ENCODE assay signal across 8 mouse cellular contexts in the genomic region with DNA sequence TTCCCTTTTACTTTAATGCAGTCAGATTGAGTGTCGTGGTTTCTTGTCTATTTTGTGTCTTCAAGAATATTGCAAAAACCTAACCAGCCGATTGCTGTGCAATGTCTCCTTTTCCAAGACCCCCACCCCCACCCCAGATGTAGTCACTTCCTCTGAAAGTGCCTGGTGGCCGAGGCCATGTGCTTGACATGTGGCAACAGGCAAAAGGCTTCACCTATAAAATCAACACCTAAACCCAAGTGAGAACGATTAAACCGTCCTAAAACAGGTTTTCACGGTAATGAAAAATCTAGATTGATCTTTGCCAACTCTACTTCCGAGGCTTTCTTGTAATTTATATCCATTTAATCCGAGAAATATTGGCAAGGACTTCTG. TPM values are rescaled to one million over a fixed set of nuclear protein-coding genes. Genes with fewer than 3 reads are reported as not detected.
DNase-seq lines count a peak whose midpoint lies in the region; ATAC-seq lines count a peak whose summit lies in the region.

No protein-coding gene starts in this region.

- H3K4me1 ChIP-seq in embryonic facial prominence, embryonic 13.5 days: peaks cover 21% of the 10 kb centered on the region
- H3K4me1 ChIP-seq in limb, embryonic 12.5 days (replicated peaks): peaks cover 35% of the 10 kb centered on the region
- peaks cover 22% of the 10 kb centered on the region; the same call in 1 of the 2 replicates for H3K4me1 ChIP-seq in neural tube, embryonic 12.5 days

- H3K9ac ChIP-seq in embryonic facial prominence, embryonic 13.5 days: peak overlapping the region; percentile 100
- peak overlapping the region; percentile 100 for H3K9ac ChIP-seq in limb, embryonic 12.5 days (replicated peaks)
- H3K9ac ChIP-seq in neural tube, embryonic 12.5 days: peak overlapping the region; percentile 99

- intact Hi-C loops in left cerebral cortex, postnatal 14 days (cut with DNase I): loop anchor here (10.0 kb wide), 1 partner anchor 145 kb away; no protein-coding TSS in a partner anchor

- peaks cover 20% of the 10 kb centered on the region for H3K36me3 ChIP-seq in embryonic facial prominence, embryonic 13.5 days
- peaks cover 22% of the 10 kb centered on the region for H3K36me3 ChIP-seq in limb, embryonic 12.5 days
- H3K36me3 ChIP-seq in neural tube, embryonic 12.5 days: peaks cover 8% of the 10 kb centered on the region

- ATAC-seq in CD4-positive, CD25-positive, alpha-beta regulatory T cell, adult 4 months: no peak
- ATAC-seq in embryonic facial prominence, embryonic 13.5 days (ENCODE audit: insufficient number of reproducible peaks, insufficient read depth, low FRiP score, low TSS enrichment, low read depth): no peak
- ATAC-seq in limb, embryonic 12.5 days (ENCODE audit: insufficient number of reproducible peaks, insufficient read depth, low FRiP score, low TSS enrichment, low read depth): no peak
- ATAC-seq in neural tube, embryonic 12.5 days (ENCODE audit: low FRiP score, low read depth): no peak

- DNase-seq in CD4-positive, CD25-positive, alpha-beta regulatory T cell, adult 2 months (ENCODE audit: low read depth, low spot score): peak; percentile 59
- DNase-seq in 416B (ENCODE audit: low read depth): peak; percentile 91
- no peak for DNase-seq in adrenal gland, adult 2 months
- no peak for DNase-seq in left cerebral cortex, postnatal 14 days (ENCODE audit: low spot score in 2 of 2)

- under 1% methylated on average over 8 of the region's 8 CpGs for whole genome bisulfite sequencing in embryonic facial prominence, embryonic 13.5 days
- WGBS in limb, embryonic 12.5 days: under 1% methylated on average over 8 of the region's 8 CpGs
- WGBS in neural tube, embryonic 12.5 days: under 1% methylated on average over 8 of the region's 8 CpGs

- peak overlapping the region; percentile 73 for H3K4me2 ChIP-seq in embryonic facial prominence, embryonic 13.5 days
- peak overlapping the region; percentile 74 for H3K4me2 ChIP-seq in limb, embryonic 12.5 days
- peak overlapping the region; percentile 84 for H3K4me2 ChIP-seq in neural tube, embryonic 12.5 days (replicated peaks)

- H3K9me3 ChIP-seq in embryonic facial prominence, embryonic 13.5 days: no peaks in the 10 kb centered on the region
- no peaks in the 10 kb centered on the region for H3K9me3 ChIP-seq in limb, embryonic 12.5 days
- no peaks in the 10 kb centered on the region for H3K9me3 ChIP-seq in neural tube, embryonic 12.5 days

- H3K27me3 ChIP-seq in embryonic facial prominence, embryonic 13.5 days: no peaks in the 10 kb centered on the region
- H3K27me3 ChIP-seq in limb, embryonic 12.5 days: no peaks in the 10 kb centered on the region
- H3K27me3 ChIP-seq in neural tube, embryonic 12.5 days (replicated peaks): no peaks in the 10 kb centered on the region

- H3K27ac ChIP-seq in embryonic facial prominence, embryonic 13.5 days: peak overlapping the region; percentile 97
- peak overlapping the region; percentile 96; the same call in 1 of the 2 replicates for H3K27ac ChIP-seq in limb, embryonic 12.5 days
- H3K27ac ChIP-seq in neural tube, embryonic 12.5 days: no peak overlapping the region

- peak overlapping the region; percentile 98 for H3K4me3 ChIP-seq in embryonic facial prominence, embryonic 13.5 days
- H3K4me3 ChIP-seq in limb, embryonic 12.5 days (replicated peaks): peak overlapping the region; percentile 100
- H3K4me3 ChIP-seq in neural tube, embryonic 12.5 days: peak overlapping the region; percentile 100

RNA-seq across cellular contexts. Expression of a gene that starts 1.1 kb away (rescaled TPM):
- polyA plus RNA-seq in CD4-positive, CD25-positive, alpha-beta regulatory T cell, adult 4 months (2017; shearing (Covaris generic)): 1,000 to 10,000 TPM in 1 of 2 experiments, 100 to 1,000 TPM in 1; 984 to 1,123 TPM
- polyA plus RNA-seq in embryonic facial prominence, embryonic 13.5 days (2015; fragmentation: Nextera tagmentation; extraction: Ambion mirVana): 1,121 and 1,158 TPM in 2 replicates
- 1,117 and 1,149 TPM in 2 replicates for polyA plus RNA-seq in limb, embryonic 12.5 days (2016; fragmentation: Nextera tagmentation; extraction: Ambion mirVana)
- 795 and 826 TPM in 2 replicates for polyA plus RNA-seq in neural tube, embryonic 12.5 days (2016; fragmentation: Nextera tagmentation; extraction: Ambion mirVana)
- total RNA-seq in adrenal gland, adult 2 months (2021): 100 to 1,000 TPM; 333 to 380 TPM
- polyA plus RNA-seq in adrenal gland, adult 2 months (2012; rRNA removed): 73.9 and 76.1 TPM in 2 replicates
- 100 to 1,000 TPM; 238 to 247 TPM for total RNA-seq in left cerebral cortex, postnatal 14 days (2021)

RNA-seq across cellular contexts. Expression of a gene that starts 11.2 kb away (rescaled TPM):
- 10 to 100 TPM; 86.8 to 89.1 TPM for polyA plus RNA-seq in CD4-positive, CD25-positive, alpha-beta regulatory T cell, adult 4 months (2017; shearing (Covaris generic))
- 51.5 and 58.6 TPM in 2 replicates for polyA plus RNA-seq in embryonic facial prominence, embryonic 13.5 days (2015; fragmentation: Nextera tagmentation; extraction: Ambion mirVana)
- 62.2 and 67.4 TPM in 2 replicates for polyA plus RNA-seq in limb, embryonic 12.5 days (2016; fragmentation: Nextera tagmentation; extraction: Ambion mirVana)
- polyA plus RNA-seq in neural tube, embryonic 12.5 days (2016; fragmentation: Nextera tagmentation; extraction: Ambion mirVana): 43.9 and 44.5 TPM in 2 replicates
- total RNA-seq in adrenal gland, adult 2 months (2021): 10 to 100 TPM; 44.4 to 55.6 TPM
- 3.1 and 3.8 TPM in 2 replicates for polyA plus RNA-seq in adrenal gland, adult 2 months (2012; rRNA removed)
- total RNA-seq in left cerebral cortex, postnatal 14 days (2021): 10 to 100 TPM; 28.4 to 30.1 TPM

RNA-seq across cellular contexts. Expression of a gene that starts 14.2 kb away (rescaled TPM):
- polyA plus RNA-seq in CD4-positive, CD25-positive, alpha-beta regulatory T cell, adult 4 months (2017; shearing (Covaris generic)): 1 to 10 TPM; 3.7 to 5.3 TPM
- polyA plus RNA-seq in embryonic facial prominence, embryonic 13.5 days (2015; fragmentation: Nextera tagmentation; extraction: Ambion mirVana): 3.9 and 5.5 TPM in 2 replicates
- 4.6 and 4.7 TPM in 2 replicates for polyA plus RNA-seq in limb, embryonic 12.5 days (2016; fragmentation: Nextera tagmentation; extraction: Ambion mirVana)
- polyA plus RNA-seq in neural tube, embryonic 12.5 days (2016; fragmentation: Nextera tagmentation; extraction: Ambion mirVana): 6.2 and 6.7 TPM in 2 replicates
- total RNA-seq in adrenal gland, adult 2 months (2021): 1 to 10 TPM; 2.5 TPM
- polyA plus RNA-seq in adrenal gland, adult 2 months (2012; rRNA removed): 0.02 and 0.15 TPM in 2 replicates
- 1 to 10 TPM; 3.2 to 3.5 TPM for total RNA-seq in left cerebral cortex, postnatal 14 days (2021)

RNA-seq across cellular contexts. Expression of a gene that starts 37.8 kb away (rescaled TPM):
- polyA plus RNA-seq in CD4-positive, CD25-positive, alpha-beta regulatory T cell, adult 4 months (2017; shearing (Covaris generic)): 10 to 100 TPM; 10.1 to 12.7 TPM
- polyA plus RNA-seq in embryonic facial prominence, embryonic 13.5 days (2015; fragmentation: Nextera tagmentation; extraction: Ambion mirVana): 8.3 and 10.0 TPM in 2 replicates
- 8.8 and 10.0 TPM in 2 replicates for polyA plus RNA-seq in limb, embryonic 12.5 days (2016; fragmentation: Nextera tagmentation; extraction: Ambion mirVana)
- 9.2 and 10.8 TPM in 2 replicates for polyA plus RNA-seq in neural tube, embryonic 12.5 days (2016; fragmentation: Nextera tagmentation; extraction: Ambion mirVana)
- total RNA-seq in adrenal gland, adult 2 months (2021): 10 to 100 TPM; 28.0 to 28.2 TPM
- 27.6 and 30.6 TPM in 2 replicates for polyA plus RNA-seq in adrenal gland, adult 2 months (2012; rRNA removed)
- 10 to 100 TPM; 20.1 to 21.3 TPM for total RNA-seq in left cerebral cortex, postnatal 14 days (2021)

RNA-seq across cellular contexts. Expression of a gene that starts 37.8 kb away (rescaled TPM):
- polyA plus RNA-seq in CD4-positive, CD25-positive, alpha-beta regulatory T cell, adult 4 months (2017; shearing (Covaris generic)): 100 to 1,000 TPM; 111 to 171 TPM
- polyA plus RNA-seq in embryonic facial prominence, embryonic 13.5 days (2015; fragmentation: Nextera tagmentation; extraction: Ambion mirVana): 162 and 176 TPM in 2 replicates
- 169 and 178 TPM in 2 replicates for polyA plus RNA-seq in limb, embryonic 12.5 days (2016; fragmentation: Nextera tagmentation; extraction: Ambion mirVana)
- 156 and 161 TPM in 2 replicates for polyA plus RNA-seq in neural tube, embryonic 12.5 days (2016; fragmentation: Nextera tagmentation; extraction: Ambion mirVana)
- total RNA-seq in adrenal gland, adult 2 months (2021): 100 to 1,000 TPM; 102 to 104 TPM
- polyA plus RNA-seq in adrenal gland, adult 2 months (2012; rRNA removed): 26.0 and 41.0 TPM in 2 replicates
- total RNA-seq in left cerebral cortex, postnatal 14 days (2021): 100 to 1,000 TPM; 196 to 202 TPM

Comparison
In these comparisons a context has a peak if more than half of its experiments do, and no peak if none do; other contexts are left out.
1. DNase-seq: peak in CD4-positive, CD25-positive, alpha-beta regulatory T cell, adult 2 months (single experiment) and 416B (single experiment); none in adrenal gland, adult 2 months (single experiment) and left cerebral cortex, postnatal 14 days (0 of 2).
2. RNA of a gene that starts 1.1 kb away (polyA plus RNA-seq): 1,121 to 1,158 TPM in embryonic facial prominence, embryonic 13.5 days, 1,117 to 1,149 TPM in limb, embryonic 12.5 days, 984 to 1,123 TPM in CD4-positive, CD25-positive, alpha-beta regulatory T cell, adult 4 months and 795 to 826 TPM in neural tube, embryonic 12.5 days; 73.9 to 76.1 TPM in adrenal gland, adult 2 months; every median in the first group is over 10 times any median in the second.
3. Peak in every context shown above with its lines, with median percentiles within 50 percentile points of each other: H3K4me2 ChIP-seq, H3K4me3 ChIP-seq and H3K9ac ChIP-seq.